Comparison of ENCODE assay signal across 26 mouse cellular contexts in the genomic region with DNA sequence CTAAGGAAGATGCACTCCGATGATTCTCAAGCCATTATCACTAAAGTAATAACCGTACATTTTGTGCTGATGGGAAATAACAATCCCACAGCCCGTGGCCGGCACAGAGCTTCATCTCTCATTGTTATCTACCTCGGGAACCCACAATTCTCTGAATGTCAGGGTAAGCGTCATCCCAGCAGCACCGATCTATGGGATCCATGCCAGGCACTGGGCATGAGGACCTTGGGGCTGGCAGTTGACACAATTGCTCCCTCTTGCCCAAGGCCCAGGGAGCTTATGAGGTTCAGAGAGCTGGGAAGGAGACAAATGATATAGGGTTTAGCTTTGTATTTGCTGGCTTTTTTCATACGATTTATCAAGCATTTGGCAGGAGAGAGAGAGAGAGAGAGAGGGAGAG.
DNase-seq lines count a peak whose midpoint lies in the region; ATAC-seq and TF ChIP-seq lines count a peak whose summit lies in the region.
"Had no signal": no experiment of that assay in that cellular context is flagged by ENCODE, and none has a peak within 500 bp of the region (broad histone marks: within the 10 kb centered on the region; RNA-seq: fewer than 3 reads in every experiment).

No protein-coding gene starts in this region.

- no peak overlapping the region for H3K4me3 ChIP-seq in cerebellum, adult 2 months (replicated peaks; ENCODE audit: insufficient read depth, low read depth, low read length)
- H3K4me3 ChIP-seq in intestine, postnatal 0 days (ENCODE audit: low read depth, low read length), result no peak overlapping the region
- H3K4me3 ChIP-seq: forebrain, embryonic 10.5 days; forebrain, embryonic 13.5 days; heart, embryonic 12.5 days; heart, embryonic 15.5 days; hindbrain, embryonic 10.5 days; hindbrain, embryonic 13.5 days; intestine, embryonic 15.5 days had no signal

- DNase-seq in cerebellum, postnatal 10 days, result peak; percentile 48 to 55
- no peak for DNase-seq in cerebellum, adult 2 months
- DNase-seq in adrenal gland, adult (ENCODE audit: inconsistent age in 2 of 2, low spot score in 1 of 2), result peak; percentile 90 to 91
- DNase-seq in adrenal gland, adult 8-10 months, result peak; percentile 79
- DNase-seq in adrenal gland, postnatal 25 days, result peak; percentile 74
- DNase-seq in kidney, postnatal 36 days, result no peak
- DNase-seq: cerebellum, adult 11-12 months; cerebellum, adult 9-10 months; cerebellum, postnatal 36 days; gastrocnemius, postnatal 25 days; heart, adult 18-20 months; heart, postnatal 10 days; heart, postnatal 36 days; kidney, adult 18-20 months had no signal

- H3K27me3 ChIP-seq in cerebellum, adult 2 months (ENCODE audit: control insufficient read depth, insufficient read depth, low read length), result no peaks in the 10 kb centered on the region; the same call in 1 of the 2 replicates
- no peaks in the 10 kb centered on the region for H3K27me3 ChIP-seq in intestine, postnatal 0 days (replicated peaks; ENCODE audit: control insufficient read depth, insufficient read depth, low read length)
- H3K27me3 ChIP-seq: forebrain, embryonic 13.5 days; heart, embryonic 12.5 days; heart, embryonic 15.5 days; hindbrain, embryonic 13.5 days; intestine, embryonic 15.5 days had no signal

- no peak overlapping the region for H3K27ac ChIP-seq in cerebellum, adult 2 months (ENCODE audit: insufficient read depth, low read length)
- H3K27ac ChIP-seq in intestine, postnatal 0 days (ENCODE audit: low read depth, low read length), result no peak overlapping the region
- H3K27ac ChIP-seq: forebrain, embryonic 10.5 days; forebrain, embryonic 13.5 days; heart, embryonic 15.5 days; hindbrain, embryonic 10.5 days; hindbrain, embryonic 13.5 days; intestine, embryonic 15.5 days had no signal

- no peak overlapping the region for H3K9ac ChIP-seq in intestine, postnatal 0 days (ENCODE audit: low read depth, low read length)
- H3K9ac ChIP-seq: forebrain, embryonic 13.5 days; heart, embryonic 12.5 days; heart, embryonic 15.5 days; hindbrain, embryonic 13.5 days; intestine, embryonic 15.5 days had no signal

- 59% methylated on average over 8 of the region's 8 CpGs for WGBS in cerebellum, adult 2 months
- 79% methylated on average over 8 of the region's 8 CpGs for WGBS in intestine, postnatal 0 days

- no peak for TF ChIP-seq CTCF in cerebellum, adult 2 months (IDR thresholded peaks at IDR 0.05; ENCODE audit: borderline replicate concordance, insufficient read depth, low read depth, low read length)
- no peak for TF ChIP-seq CTCF in intestine, postnatal 0 days (IDR thresholded peaks at IDR 0.05; ENCODE audit: low read depth)

- ATAC-seq in intestine, postnatal 0 days, result no peak
- ATAC-seq in megakaryocyte, adult 5-6 weeks (ENCODE audit: poor library complexity, severe bottlenecking), result no peak
- ATAC-seq: activated CD4-positive, CD25-positive, alpha-beta regulatory T cell, adult 4 months; forebrain, embryonic 13.5 days; forebrain, embryonic 16.5 days; hindbrain, embryonic 16.5 days; intestine, embryonic 15.5 days had no signal

- no peak overlapping the region for H3K4me2 ChIP-seq in intestine, postnatal 0 days (replicated peaks; ENCODE audit: low read depth)
- H3K4me2 ChIP-seq: forebrain, embryonic 13.5 days; heart, embryonic 12.5 days; heart, embryonic 15.5 days; hindbrain, embryonic 13.5 days; intestine, embryonic 15.5 days had no signal

- no peaks in the 10 kb centered on the region for H3K36me3 ChIP-seq in intestine, postnatal 0 days (ENCODE audit: control insufficient read depth, insufficient read depth)
- H3K36me3 ChIP-seq: forebrain, embryonic 10.5 days; heart, embryonic 12.5 days; heart, embryonic 15.5 days; hindbrain, embryonic 10.5 days; hindbrain, embryonic 13.5 days; intestine, embryonic 15.5 days had no signal

- TF ChIP-seq POLR2A in cerebellum, adult 2 months (IDR thresholded peaks at IDR 0.05; ENCODE audit: borderline replicate concordance, insufficient read depth, low read length), result no peak

- H3K4me1 ChIP-seq in cerebellum, adult 2 months (ENCODE audit: control insufficient read depth, insufficient read depth, low read length), result no peaks in the 10 kb centered on the region
- no peaks in the 10 kb centered on the region for H3K4me1 ChIP-seq in intestine, postnatal 0 days (replicated peaks; ENCODE audit: control insufficient read depth, insufficient read depth, low read length)
- H3K4me1 ChIP-seq: forebrain, embryonic 10.5 days; forebrain, embryonic 13.5 days; heart, embryonic 12.5 days; heart, embryonic 15.5 days; hindbrain, embryonic 10.5 days; hindbrain, embryonic 13.5 days; intestine, embryonic 15.5 days had no signal

- H3K9me3 ChIP-seq in intestine, postnatal 0 days (ENCODE audit: control insufficient read depth), result no peaks in the 10 kb centered on the region
- H3K9me3 ChIP-seq: forebrain, embryonic 10.5 days; forebrain, embryonic 13.5 days; heart, embryonic 12.5 days; heart, embryonic 15.5 days; hindbrain, embryonic 10.5 days; hindbrain, embryonic 13.5 days; intestine, embryonic 15.5 days had no signal

Comparison
In these comparisons a context has a peak if more than half of its experiments do, and no peak if none do; other contexts are left out.
1. DNase-seq: peak in cerebellum, postnatal 10 days (2 of 2), adrenal gland, adult (2 of 2), adrenal gland, adult 8-10 months (single experiment) and adrenal gland, postnatal 25 days (single experiment); none in cerebellum, adult 2 months (0 of 2) and kidney, postnatal 36 days (0 of 2).